Comparison of ENCODE assay signal across 9 mouse cellular contexts in genomic region chr5:54180192-54180611, GRCm38 (mm10).
A peak's percentile ranks its signal among the peaks of the same experiment; 100 is the strongest.
DNase-seq lines count a peak whose midpoint lies in the region; ATAC-seq lines count a peak whose summit lies in the region.
"Had no signal": no experiment of that assay in that cellular context is flagged by ENCODE, and none has a peak within 500 bp of the region (broad histone marks: within the 10 kb centered on the region; RNA-seq: fewer than 3 reads in every experiment).

No protein-coding gene starts in this region.

- H3K27ac ChIP-seq in kidney, embryonic 16.5 days (ENCODE audit: low read length): no peak overlapping the region
- no peak overlapping the region for H3K27ac ChIP-seq in embryonic facial prominence, embryonic 14.5 days (replicated peaks; ENCODE audit: low read depth, low read length)
- peak overlapping the region; percentile 19 for H3K27ac ChIP-seq in lung, embryonic 16.5 days (ENCODE audit: low read length)
- no peak overlapping the region; the same call in 1 of the 2 replicates for H3K27ac ChIP-seq in liver, embryonic 11.5 days (ENCODE audit: low read depth, low read length)
- H3K27ac ChIP-seq: macrophage had no signal

- H3K36me3 ChIP-seq in kidney, embryonic 16.5 days (ENCODE audit: insufficient read depth, low read length): no peaks in the 10 kb centered on the region
- no peaks in the 10 kb centered on the region for H3K36me3 ChIP-seq in embryonic facial prominence, embryonic 14.5 days (ENCODE audit: control insufficient read depth, insufficient read depth, low read length)
- no peaks in the 10 kb centered on the region for H3K36me3 ChIP-seq in lung, embryonic 16.5 days (ENCODE audit: control insufficient read depth, insufficient read depth, low read length)
- H3K36me3 ChIP-seq in liver, embryonic 11.5 days (ENCODE audit: control insufficient read depth, insufficient read depth, low read length): no peaks in the 10 kb centered on the region

- H3K4me1 ChIP-seq in kidney, embryonic 16.5 days (ENCODE audit: insufficient read depth, low read length): no peaks in the 10 kb centered on the region; the same call in 1 of the 2 replicates
- 0 out of 2 replicates have a peak, but pooled peaks cover 8% of the 10 kb centered on the region for H3K4me1 ChIP-seq in embryonic facial prominence, embryonic 14.5 days (ENCODE audit: control insufficient read depth, insufficient read depth, low read length)
- H3K4me1 ChIP-seq in lung, embryonic 16.5 days (replicated peaks; ENCODE audit: control insufficient read depth, insufficient read depth, low read length): peaks cover 17% of the 10 kb centered on the region
- 0 out of 2 replicates have a peak, but pooled peaks cover 2% of the 10 kb centered on the region for H3K4me1 ChIP-seq in liver, embryonic 11.5 days (replicated peaks; ENCODE audit: control insufficient read depth, insufficient read depth, low read length)

- DNase-seq in kidney, adult 11 months: peak; percentile 20
- DNase-seq in embryonic facial prominence, embryonic 14.5 days (ENCODE audit: low spot score): peak; percentile 68
- peak; percentile 65 to 66 for DNase-seq in heart, postnatal 14 days
- no peak for DNase-seq in thymus, postnatal 14 days
- no peak for DNase-seq in spleen, postnatal 14 days (ENCODE audit: low spot score in 2 of 2)
- DNase-seq in liver, embryonic 11.5 days (ENCODE audit: low spot score): no peak

- H3K9me3 ChIP-seq in kidney, embryonic 16.5 days (ENCODE audit: low read length): no peaks in the 10 kb centered on the region
- no peaks in the 10 kb centered on the region for H3K9me3 ChIP-seq in embryonic facial prominence, embryonic 14.5 days (ENCODE audit: control insufficient read depth, low read length)
- no peaks in the 10 kb centered on the region for H3K9me3 ChIP-seq in lung, embryonic 16.5 days (ENCODE audit: control insufficient read depth, low read length)
- no peaks in the 10 kb centered on the region for H3K9me3 ChIP-seq in liver, embryonic 11.5 days (ENCODE audit: control insufficient read depth, low read length)

- no peak overlapping the region for H3K4me3 ChIP-seq in kidney, embryonic 16.5 days (ENCODE audit: low read length)
- H3K4me3 ChIP-seq in embryonic facial prominence, embryonic 14.5 days (ENCODE audit: low read depth, low read length): no peak overlapping the region
- no peak overlapping the region for H3K4me3 ChIP-seq in lung, embryonic 16.5 days (ENCODE audit: low read length)
- H3K4me3 ChIP-seq in liver, embryonic 11.5 days (ENCODE audit: low read depth, low read length): no peak overlapping the region

- H3K9ac ChIP-seq in kidney, embryonic 16.5 days (replicated peaks; ENCODE audit: low read length): no peak overlapping the region
- H3K9ac ChIP-seq in embryonic facial prominence, embryonic 14.5 days (ENCODE audit: low read depth, low read length): no peak overlapping the region
- H3K9ac ChIP-seq in lung, embryonic 16.5 days (ENCODE audit: low read length): no peak overlapping the region
- no peak overlapping the region for H3K9ac ChIP-seq in liver, embryonic 11.5 days (ENCODE audit: low read depth, low read length)

- WGBS in kidney, embryonic 16.5 days: 65% methylated on average over 2 of the region's 2 CpGs
- 37% methylated on average over 2 of the region's 2 CpGs for WGBS in embryonic facial prominence, embryonic 14.5 days
- 23% methylated on average over 2 of the region's 2 CpGs for WGBS in lung, embryonic 16.5 days
- 59% methylated on average over 2 of the region's 2 CpGs for WGBS in liver, embryonic 11.5 days

- H3K27me3 ChIP-seq in kidney, embryonic 16.5 days (ENCODE audit: insufficient read depth, low read length): no peaks in the 10 kb centered on the region
- H3K27me3 ChIP-seq in embryonic facial prominence, embryonic 14.5 days (replicated peaks; ENCODE audit: control insufficient read depth, insufficient read depth, low read length): no peaks in the 10 kb centered on the region
- H3K27me3 ChIP-seq in lung, embryonic 16.5 days (ENCODE audit: control insufficient read depth, insufficient read depth, low read depth, low read length): no peaks in the 10 kb centered on the region
- no peaks in the 10 kb centered on the region for H3K27me3 ChIP-seq in liver, embryonic 11.5 days (replicated peaks; ENCODE audit: control insufficient read depth, insufficient read depth, low read length)

- intact Hi-C loops in heart, postnatal 14 days (cut with DNase I): no loop called here

- ATAC-seq in kidney, embryonic 16.5 days (ENCODE audit: low FRiP score, low TSS enrichment): no peak
- ATAC-seq in embryonic facial prominence, embryonic 14.5 days (ENCODE audit: low read depth): peak; percentile 41; the same call in 1 of the 2 replicates
- peak; percentile 86 for ATAC-seq in lung, embryonic 16.5 days (ENCODE audit: low read depth)
- no peak for ATAC-seq in liver, embryonic 11.5 days (replicated peaks; ENCODE audit: low FRiP score)

- no peak overlapping the region for H3K4me2 ChIP-seq in kidney, embryonic 16.5 days (replicated peaks; ENCODE audit: low read depth, low read length)
- no peak overlapping the region for H3K4me2 ChIP-seq in embryonic facial prominence, embryonic 14.5 days (ENCODE audit: low read depth, low read length)
- no peak overlapping the region for H3K4me2 ChIP-seq in lung, embryonic 16.5 days (ENCODE audit: low read depth, low read length)
- no peak overlapping the region for H3K4me2 ChIP-seq in liver, embryonic 11.5 days

Comparison
In these comparisons a context has a peak if more than half of its experiments do, and no peak if none do; other contexts are left out.
1. DNase-seq: peak in kidney, adult 11 months (single experiment), embryonic facial prominence, embryonic 14.5 days (single experiment) and heart, postnatal 14 days (2 of 2); none in thymus, postnatal 14 days (single experiment), spleen, postnatal 14 days (0 of 2) and liver, embryonic 11.5 days (single experiment).
2. ATAC-seq: peak in embryonic facial prominence, embryonic 14.5 days (single experiment) and lung, embryonic 16.5 days (single experiment); none in kidney, embryonic 16.5 days (single experiment) and liver, embryonic 11.5 days (single experiment).